ENCODE assay signal across 8 mouse cellular contexts in genomic region chr9:71663421-71664217, GRCm38 (mm10).
DNase-seq lines count a peak whose midpoint lies in the region; ATAC-seq and TF ChIP-seq lines count a peak whose summit lies in the region.

No protein-coding gene starts in this region.

- WGBS in liver, adult 2 months, result 28% methylated on average over 11 of the region's 11 CpGs
- 64% methylated on average over 11 of the region's 11 CpGs for WGBS in liver, embryonic 11.5 days
- 54% methylated on average over 11 of the region's 11 CpGs for WGBS in intestine, embryonic 16.5 days
- 60% methylated on average over 11 of the region's 11 CpGs for WGBS in liver, embryonic 15.5 days (ENCODE audit: insufficient replicate concordance)
- WGBS in forebrain, embryonic 16.5 days, result 54% methylated on average over 11 of the region's 11 CpGs

- no peaks in the 10 kb centered on the region for H3K36me3 ChIP-seq in liver, adult 2 months (ENCODE audit: control insufficient read depth, insufficient read depth, low read length)
- no peaks in the 10 kb centered on the region for H3K36me3 ChIP-seq in liver, embryonic 11.5 days (ENCODE audit: control insufficient read depth, insufficient read depth, low read length)
- no peaks in the 10 kb centered on the region for H3K36me3 ChIP-seq in intestine, embryonic 16.5 days (ENCODE audit: control insufficient read depth, insufficient read depth, low read length)
- no peaks in the 10 kb centered on the region for H3K36me3 ChIP-seq in liver, embryonic 15.5 days (replicated peaks)
- no peaks in the 10 kb centered on the region for H3K36me3 ChIP-seq in forebrain, embryonic 16.5 days (ENCODE audit: control insufficient read depth, insufficient read depth)

- no peak for ATAC-seq in liver, embryonic 11.5 days (replicated peaks; ENCODE audit: low FRiP score)
- no peak for ATAC-seq in intestine, embryonic 16.5 days
- peak; percentile 65 for ATAC-seq in liver, embryonic 15.5 days (ENCODE audit: insufficient read depth)
- no peak for ATAC-seq in forebrain, embryonic 16.5 days

- H3K4me2 ChIP-seq in liver, embryonic 11.5 days, result no peak overlapping the region
- H3K4me2 ChIP-seq in intestine, embryonic 16.5 days (ENCODE audit: low read depth, low read length), result no peak overlapping the region
- H3K4me2 ChIP-seq in liver, embryonic 15.5 days, result no peak overlapping the region
- no peak overlapping the region for H3K4me2 ChIP-seq in forebrain, embryonic 16.5 days (ENCODE audit: low read length)

- peaks cover 26% of the 10 kb centered on the region for H3K4me1 ChIP-seq in liver, adult 2 months (ENCODE audit: control insufficient read depth, insufficient read depth, low read length)
- peaks cover 18% of the 10 kb centered on the region for H3K4me1 ChIP-seq in liver, embryonic 11.5 days (replicated peaks; ENCODE audit: control insufficient read depth, insufficient read depth, low read length)
- peaks cover 40% of the 10 kb centered on the region for H3K4me1 ChIP-seq in intestine, embryonic 16.5 days (ENCODE audit: control insufficient read depth, insufficient read depth, low read length)
- peaks cover 34% of the 10 kb centered on the region for H3K4me1 ChIP-seq in liver, embryonic 15.5 days (replicated peaks)
- no peaks in the 10 kb centered on the region for H3K4me1 ChIP-seq in forebrain, embryonic 16.5 days (replicated peaks; ENCODE audit: control insufficient read depth, insufficient read depth, low read length)

- peaks cover 7% of the 10 kb centered on the region; the same call in 1 of the 2 replicates for H3K79me2 ChIP-seq in liver, adult 2 months (ENCODE audit: control insufficient read depth, insufficient read depth, low read length)

- H3K9me3 ChIP-seq in liver, embryonic 11.5 days (ENCODE audit: control insufficient read depth, low read length), result no peaks in the 10 kb centered on the region
- H3K9me3 ChIP-seq in intestine, embryonic 16.5 days (ENCODE audit: control insufficient read depth, low read length), result no peaks in the 10 kb centered on the region
- H3K9me3 ChIP-seq in liver, embryonic 15.5 days (replicated peaks), result no peaks in the 10 kb centered on the region
- H3K9me3 ChIP-seq in forebrain, embryonic 16.5 days (ENCODE audit: control insufficient read depth, low read length), result no peaks in the 10 kb centered on the region

- TF ChIP-seq POLR2A in liver, adult 2 months (IDR thresholded peaks at IDR 0.05; ENCODE audit: extremely low read depth, insufficient read depth, low read length), result no peak

- peak; percentile 80 for DNase-seq in liver, adult 2 months (ENCODE audit: extremely low read depth, low read depth, low spot score)
- no peak for DNase-seq in liver, embryonic 11.5 days (ENCODE audit: low spot score)
- peak; percentile 92 for DNase-seq in yolk sac, embryonic 10.5 days (ENCODE audit: low spot score)
- DNase-seq in adrenal gland, postnatal 10 days, result no peak
- no peak for DNase-seq in neural tube, embryonic 10.5 days (ENCODE audit: extremely low spot score, low spot score)

- H3K27ac ChIP-seq in liver, adult 2 months (replicated peaks; ENCODE audit: insufficient read depth, low read depth, low read length), result peak overlapping the region; percentile 39
- no peak overlapping the region for H3K27ac ChIP-seq in liver, embryonic 11.5 days (ENCODE audit: low read depth, low read length)
- H3K27ac ChIP-seq in intestine, embryonic 16.5 days (ENCODE audit: low read length), result 0 out of 2 replicates have a peak overlapping the region, but pooled peaks have one; percentile 15
- 0 out of 2 replicates have a peak overlapping the region, but pooled peaks have one; percentile 9 for H3K27ac ChIP-seq in liver, embryonic 15.5 days (replicated peaks)
- H3K27ac ChIP-seq in forebrain, embryonic 16.5 days (ENCODE audit: low read length), result no peak overlapping the region

- H3K9ac ChIP-seq in liver, adult 2 months (ENCODE audit: low read depth, low read length), result no peak overlapping the region
- H3K9ac ChIP-seq in liver, embryonic 11.5 days (ENCODE audit: low read depth, low read length), result no peak overlapping the region
- no peak overlapping the region for H3K9ac ChIP-seq in intestine, embryonic 16.5 days (ENCODE audit: low read depth, low read length)
- H3K9ac ChIP-seq in liver, embryonic 15.5 days, result no peak overlapping the region
- H3K9ac ChIP-seq in forebrain, embryonic 16.5 days (replicated peaks; ENCODE audit: low read depth, low read length), result no peak overlapping the region

- H3K27me3 ChIP-seq in liver, adult 2 months (ENCODE audit: control insufficient read depth, insufficient read depth, low read length), result no peaks in the 10 kb centered on the region
- no peaks in the 10 kb centered on the region for H3K27me3 ChIP-seq in liver, embryonic 11.5 days (replicated peaks; ENCODE audit: control insufficient read depth, insufficient read depth, low read length)
- no peaks in the 10 kb centered on the region for H3K27me3 ChIP-seq in intestine, embryonic 16.5 days (replicated peaks; ENCODE audit: control insufficient read depth, insufficient read depth, low read length)
- no peaks in the 10 kb centered on the region for H3K27me3 ChIP-seq in liver, embryonic 15.5 days
- H3K27me3 ChIP-seq in forebrain, embryonic 16.5 days (replicated peaks; ENCODE audit: control insufficient read depth, insufficient read depth, low read length), result no peaks in the 10 kb centered on the region

- TF ChIP-seq CTCF in liver, adult 2 months (IDR thresholded peaks at IDR 0.05; ENCODE audit: low read depth, low read length), result no peak

- no peak overlapping the region for H3K4me3 ChIP-seq in liver, adult 2 months (ENCODE audit: insufficient read depth, low read depth, low read length)
- H3K4me3 ChIP-seq in liver, embryonic 11.5 days (ENCODE audit: low read depth, low read length), result no peak overlapping the region
- H3K4me3 ChIP-seq in intestine, embryonic 16.5 days (ENCODE audit: low read length), result no peak overlapping the region
- H3K4me3 ChIP-seq in liver, embryonic 15.5 days (replicated peaks), result no peak overlapping the region
- H3K4me3 ChIP-seq in forebrain, embryonic 16.5 days (replicated peaks; ENCODE audit: low read length), result no peak overlapping the region

Comparison
In these comparisons a context has a peak if more than half of its experiments do, and no peak if none do; other contexts are left out.
1. DNase-seq: peak in liver, adult 2 months (single experiment) and yolk sac, embryonic 10.5 days (single experiment); none in liver, embryonic 11.5 days (single experiment), adrenal gland, postnatal 10 days (single experiment) and neural tube, embryonic 10.5 days (single experiment).
2. H3K27ac ChIP-seq: peak in liver, adult 2 months (single experiment), intestine, embryonic 16.5 days (single experiment) and liver, embryonic 15.5 days (single experiment); none in liver, embryonic 11.5 days (single experiment) and forebrain, embryonic 16.5 days (single experiment).